Mouse (Mus musculus): Measurements from ENCODE around the gene Paxbp1. TPM values are rescaled to one million over a fixed set of nuclear protein-coding genes. Genes with fewer than 3 reads are reported as not detected.

The Paxbp1 gene
- polyA plus RNA-seq, 1 experiment from 2014 or later: 18.3 TPM

Other genes starting within 250 kb of the Paxbp1 start
- gene Urb1, start 234.1 kb downstream of the Paxbp1 start, polyA plus RNA-seq (2015; fragmentation: Nextera tagmentation; extraction: Ambion mirVana): 3.7 and 4.1 TPM in 2 replicates
- gene Eva1c, start 217.8 kb downstream of the Paxbp1 start, polyA plus RNA-seq (2015; fragmentation: Nextera tagmentation; extraction: Ambion mirVana): 0.40 and 0.51 TPM in 2 replicates
- 16.1 and 16.6 TPM in 2 replicates for gene Cfap298, start 109.4 kb downstream of the Paxbp1 start, polyA plus RNA-seq (2015; fragmentation: Nextera tagmentation; extraction: Ambion mirVana)
- 20.4 and 23.8 TPM in 2 replicates for gene Synj1, start 33.2 kb downstream of the Paxbp1 start, polyA plus RNA-seq (2015; fragmentation: Nextera tagmentation; extraction: Ambion mirVana)
- not detected in 2 replicates for gene 4932438H23Rik, start 50.6 kb upstream of the Paxbp1 start, polyA plus RNA-seq (2015; fragmentation: Nextera tagmentation; extraction: Ambion mirVana)
- not detected in 2 replicates for gene Olig2, start 180.9 kb upstream of the Paxbp1 start, polyA plus RNA-seq (2015; fragmentation: Nextera tagmentation; extraction: Ambion mirVana)
- gene Olig1, start 225.2 kb upstream of the Paxbp1 start, polyA plus RNA-seq (2015; fragmentation: Nextera tagmentation; extraction: Ambion mirVana): 0.05 and 0.07 TPM in 2 replicates

All from liver, embryonic 16.5 days (tissue).